Comparison of ENCODE assay signal across 8 mouse cellular contexts in the genomic region with DNA sequence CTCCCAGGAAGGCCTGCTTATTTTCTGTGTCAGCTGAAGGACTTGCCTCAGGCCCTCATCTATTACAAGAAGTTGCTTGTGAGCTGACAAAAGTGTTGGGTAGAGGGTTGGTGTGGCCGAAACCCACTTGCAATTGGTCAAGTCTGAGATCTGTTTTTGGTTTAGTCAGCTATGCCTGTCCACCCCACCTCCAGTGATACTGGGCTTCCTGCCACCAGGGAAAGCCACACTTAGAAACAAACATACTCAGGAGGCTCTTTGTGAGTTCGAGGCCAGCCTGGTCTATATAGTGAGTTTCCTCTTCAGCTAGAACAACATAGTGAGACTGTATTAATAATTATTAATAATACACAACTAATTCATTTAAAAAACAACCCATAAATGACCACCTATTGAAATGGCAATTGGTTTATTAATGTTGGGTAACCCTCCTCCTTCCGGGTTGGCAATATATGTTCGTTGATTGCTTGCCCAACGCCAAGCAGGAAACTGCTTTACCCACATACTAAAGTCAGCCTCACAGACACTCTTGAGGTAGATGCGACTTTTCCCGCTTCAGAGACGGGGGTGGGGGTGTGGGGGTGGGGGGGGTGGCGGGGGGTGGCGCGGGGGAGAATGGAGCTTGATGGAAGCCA. TPM values are rescaled to one million over a fixed set of nuclear protein-coding genes. Genes with fewer than 3 reads are reported as not detected.
A peak's percentile ranks its signal among the peaks of the same experiment; 100 is the strongest.
DNase-seq lines count a peak whose midpoint lies in the region; ATAC-seq and TF ChIP-seq lines count a peak whose summit lies in the region.

No protein-coding gene starts in this region.

- no peaks in the 10 kb centered on the region for H3K36me3 ChIP-seq in lung, embryonic 15.5 days
- H3K36me3 ChIP-seq in forebrain, embryonic 10.5 days (replicated peaks), result no peaks in the 10 kb centered on the region
- H3K36me3 ChIP-seq in limb, embryonic 13.5 days, result no peaks in the 10 kb centered on the region
- no peaks in the 10 kb centered on the region for H3K36me3 ChIP-seq in neural tube, embryonic 14.5 days (ENCODE audit: control insufficient read depth, insufficient read depth, low read length)

- TF ChIP-seq POLR2A in lung, adult 2 months (IDR thresholded peaks at IDR 0.05; ENCODE audit: borderline replicate concordance, extremely low read depth, low read depth, low read length), result no peak

- no peak for ATAC-seq in lung, embryonic 15.5 days (ENCODE audit: borderline replicate concordance, extremely low read depth, low FRiP score, low TSS enrichment)
- ATAC-seq in limb, embryonic 13.5 days (ENCODE audit: low FRiP score, low read depth), result no peak
- no peak for ATAC-seq in neural tube, embryonic 14.5 days (ENCODE audit: low read depth)
- no peak for ATAC-seq in megakaryocyte-erythroid progenitor cell, adult 5-6 weeks (replicated peaks; ENCODE audit: low FRiP score, low TSS enrichment, poor library complexity, severe bottlenecking)

- H3K27me3 ChIP-seq in lung, embryonic 15.5 days, result peaks cover 37% of the 10 kb centered on the region
- H3K27me3 ChIP-seq in forebrain, embryonic 10.5 days (ENCODE audit: poor library complexity, severe bottlenecking), result peaks cover 56% of the 10 kb centered on the region
- peaks cover 47% of the 10 kb centered on the region for H3K27me3 ChIP-seq in limb, embryonic 13.5 days
- peaks cover 21% of the 10 kb centered on the region for H3K27me3 ChIP-seq in neural tube, embryonic 14.5 days (ENCODE audit: control insufficient read depth, insufficient read depth, low read length)

- peaks cover 10% of the 10 kb centered on the region; the same call in 1 of the 2 replicates for H3K4me1 ChIP-seq in lung, embryonic 15.5 days
- H3K4me1 ChIP-seq in lung, adult 2 months (ENCODE audit: control insufficient read depth, insufficient read depth, low read length), result peaks cover 7% of the 10 kb centered on the region
- peaks cover 41% of the 10 kb centered on the region for H3K4me1 ChIP-seq in forebrain, embryonic 10.5 days
- peaks cover 12% of the 10 kb centered on the region; the same call in 1 of the 2 replicates for H3K4me1 ChIP-seq in limb, embryonic 13.5 days
- H3K4me1 ChIP-seq in neural tube, embryonic 14.5 days (ENCODE audit: control insufficient read depth, insufficient read depth, low read length), result 0 out of 2 replicates have a peak, but pooled peaks cover 2% of the 10 kb centered on the region

- WGBS in lung, embryonic 15.5 days, result 27% methylated on average over 11 of the region's 11 CpGs
- WGBS in lung, adult 2 months, result 24% methylated on average over 11 of the region's 11 CpGs
- 35% methylated on average over 11 of the region's 11 CpGs for whole genome bisulfite sequencing in forebrain, embryonic 10.5 days
- WGBS in limb, embryonic 13.5 days, result 31% methylated on average over 11 of the region's 11 CpGs
- 31% methylated on average over 11 of the region's 11 CpGs for WGBS in neural tube, embryonic 14.5 days

- H3K4me3 ChIP-seq in lung, embryonic 15.5 days, result peak overlapping the region; percentile 60
- no peak overlapping the region for H3K4me3 ChIP-seq in lung, adult 2 months (replicated peaks; ENCODE audit: extremely low read depth, low read depth, low read length)
- H3K4me3 ChIP-seq in forebrain, embryonic 10.5 days, result peak overlapping the region; percentile 73
- H3K4me3 ChIP-seq in limb, embryonic 13.5 days, result peak overlapping the region; percentile 55
- H3K4me3 ChIP-seq in neural tube, embryonic 14.5 days (ENCODE audit: low read depth, low read length), result peak overlapping the region; percentile 41

- H3K27ac ChIP-seq in lung, embryonic 15.5 days, result no peak overlapping the region
- H3K27ac ChIP-seq in forebrain, embryonic 10.5 days, result 0 out of 2 replicates have a peak overlapping the region, but pooled peaks have one; percentile 78
- no peak overlapping the region for H3K27ac ChIP-seq in limb, embryonic 13.5 days
- no peak overlapping the region for H3K27ac ChIP-seq in neural tube, embryonic 14.5 days (ENCODE audit: low read depth, low read length)

- TF ChIP-seq CTCF in lung, adult 2 months (IDR thresholded peaks at IDR 0.05; ENCODE audit: insufficient read depth, low read length), result no peak

- no peak overlapping the region for H3K9ac ChIP-seq in lung, embryonic 15.5 days
- H3K9ac ChIP-seq in limb, embryonic 13.5 days, result no peak overlapping the region; the same call in 1 of the 2 replicates
- 0 out of 2 replicates have a peak overlapping the region, but pooled peaks have one; percentile 54 for H3K9ac ChIP-seq in neural tube, embryonic 14.5 days (replicated peaks; ENCODE audit: low read depth, low read length)

- peak overlapping the region; percentile 96 for H3K4me2 ChIP-seq in lung, embryonic 15.5 days
- H3K4me2 ChIP-seq in limb, embryonic 13.5 days (replicated peaks), result peak overlapping the region; percentile 89
- H3K4me2 ChIP-seq in neural tube, embryonic 14.5 days (ENCODE audit: low read depth, low read length), result peak overlapping the region; percentile 73

- no peak for DNase-seq in lung, adult 2 months
- DNase-seq in forebrain, embryonic 10.5 days (ENCODE audit: extremely low spot score, low spot score), result no peak
- DNase-seq in ovary, adult 18-20 months (ENCODE audit: low spot score), result no peak
- DNase-seq in gastrocnemius, adult 8-10 months (ENCODE audit: low spot score in 2 of 2), result no peak

- H3K9me3 ChIP-seq in lung, embryonic 15.5 days, result no peaks in the 10 kb centered on the region
- H3K9me3 ChIP-seq in forebrain, embryonic 10.5 days, result no peaks in the 10 kb centered on the region
- H3K9me3 ChIP-seq in limb, embryonic 13.5 days, result no peaks in the 10 kb centered on the region
- H3K9me3 ChIP-seq in neural tube, embryonic 14.5 days (ENCODE audit: control insufficient read depth, low read length), result no peaks in the 10 kb centered on the region

RNA-seq across cellular contexts. Expression of a gene that starts 2.1 kb away (rescaled TPM):
- 0.18 and 0.29 TPM in 2 replicates for polyA plus RNA-seq in lung, embryonic 15.5 days (2015; fragmentation: Nextera tagmentation; extraction: Ambion mirVana)
- polyA plus RNA-seq in lung, adult 2 months (2012; rRNA removed), result 0.54 TPM in 1 of 2 replicates, not detected in the other
- 0.25 and 0.36 TPM in 2 replicates for polyA plus RNA-seq in forebrain, embryonic 10.5 days (2016; fragmentation: Nextera tagmentation; extraction: Ambion mirVana)
- 0.56 TPM in 1 of 2 replicates, not detected in the other for polyA plus RNA-seq in limb, embryonic 13.5 days (2015; fragmentation: Nextera tagmentation; extraction: Ambion mirVana)
- 0.62 and 0.76 TPM in 2 replicates for polyA plus RNA-seq in neural tube, embryonic 14.5 days (2014; fragmentation: Nextera tagmentation; extraction: Ambion mirVana)
- total RNA-seq in megakaryocyte-erythroid progenitor cell, adult 5-6 weeks (2014; fragmentation: Nextera tagmentation), result 2.6 TPM in 1 of 2 replicates, not detected in the other
- not detected in 2 replicates for total RNA-seq in megakaryocyte-erythroid progenitor cell, adult 5-6 weeks (2017)
- not detected for total RNA-seq in gastrocnemius, adult 8-10 months (2022)

RNA-seq across cellular contexts. Expression of a gene that starts 10.3 kb away (rescaled TPM):
- 0.32 and 0.35 TPM in 2 replicates for polyA plus RNA-seq in lung, embryonic 15.5 days (2015; fragmentation: Nextera tagmentation; extraction: Ambion mirVana)
- 2.8 TPM in 2 replicates for polyA plus RNA-seq in lung, adult 2 months (2012; rRNA removed)
- 0.07 TPM in 1 of 2 replicates, not detected in the other for polyA plus RNA-seq in forebrain, embryonic 10.5 days (2016; fragmentation: Nextera tagmentation; extraction: Ambion mirVana)
- polyA plus RNA-seq in limb, embryonic 13.5 days (2015; fragmentation: Nextera tagmentation; extraction: Ambion mirVana), result not detected in 2 replicates
- polyA plus RNA-seq in neural tube, embryonic 14.5 days (2014; fragmentation: Nextera tagmentation; extraction: Ambion mirVana), result 0.17 and 0.70 TPM in 2 replicates
- not detected in 2 replicates for total RNA-seq in megakaryocyte-erythroid progenitor cell, adult 5-6 weeks (2014; fragmentation: Nextera tagmentation)
- total RNA-seq in megakaryocyte-erythroid progenitor cell, adult 5-6 weeks (2017), result not detected in 2 replicates
- not detected for total RNA-seq in gastrocnemius, adult 8-10 months (2022)

RNA-seq across cellular contexts. Expression of a gene that starts 23.3 kb away (rescaled TPM):
- polyA plus RNA-seq in lung, embryonic 15.5 days (2015; fragmentation: Nextera tagmentation; extraction: Ambion mirVana), result 2.5 and 2.7 TPM in 2 replicates
- polyA plus RNA-seq in lung, adult 2 months (2012; rRNA removed), result 20.1 and 33.3 TPM in 2 replicates
- 0.70 and 1.1 TPM in 2 replicates for polyA plus RNA-seq in forebrain, embryonic 10.5 days (2016; fragmentation: Nextera tagmentation; extraction: Ambion mirVana)
- 3.0 and 4.5 TPM in 2 replicates for polyA plus RNA-seq in limb, embryonic 13.5 days (2015; fragmentation: Nextera tagmentation; extraction: Ambion mirVana)
- 1.9 and 5.7 TPM in 2 replicates for polyA plus RNA-seq in neural tube, embryonic 14.5 days (2014; fragmentation: Nextera tagmentation; extraction: Ambion mirVana)
- total RNA-seq in megakaryocyte-erythroid progenitor cell, adult 5-6 weeks (2014; fragmentation: Nextera tagmentation), result 0.37 TPM in 1 of 2 replicates, not detected in the other
- 0.19 and 0.42 TPM in 2 replicates for total RNA-seq in megakaryocyte-erythroid progenitor cell, adult 5-6 weeks (2017)
- 1 to 10 TPM; 1.7 to 2.6 (median 2.1) TPM for total RNA-seq in gastrocnemius, adult 8-10 months (2022)

RNA-seq across cellular contexts. Expression of a gene that starts 30.6 kb away (rescaled TPM):
- 1.3 and 1.8 TPM in 2 replicates for polyA plus RNA-seq in lung, embryonic 15.5 days (2015; fragmentation: Nextera tagmentation; extraction: Ambion mirVana)
- 1.9 and 2.4 TPM in 2 replicates for polyA plus RNA-seq in lung, adult 2 months (2012; rRNA removed)
- polyA plus RNA-seq in forebrain, embryonic 10.5 days (2016; fragmentation: Nextera tagmentation; extraction: Ambion mirVana), result 2.7 and 3.1 TPM in 2 replicates
- polyA plus RNA-seq in limb, embryonic 13.5 days (2015; fragmentation: Nextera tagmentation; extraction: Ambion mirVana), result 3.7 and 4.1 TPM in 2 replicates
- 21.3 and 24.0 TPM in 2 replicates for polyA plus RNA-seq in neural tube, embryonic 14.5 days (2014; fragmentation: Nextera tagmentation; extraction: Ambion mirVana)
- total RNA-seq in megakaryocyte-erythroid progenitor cell, adult 5-6 weeks (2014; fragmentation: Nextera tagmentation), result not detected in 2 replicates
- total RNA-seq in megakaryocyte-erythroid progenitor cell, adult 5-6 weeks (2017), result 0.19 TPM in 1 of 2 replicates, not detected in the other
- total RNA-seq in gastrocnemius, adult 8-10 months (2022), result under 1 TPM; 0.19 to 0.63 (median 0.49) TPM

RNA-seq across cellular contexts. Expression of a gene that starts 33.3 kb away (rescaled TPM):
- 11.0 and 11.3 TPM in 2 replicates for polyA plus RNA-seq in lung, embryonic 15.5 days (2015; fragmentation: Nextera tagmentation; extraction: Ambion mirVana)
- polyA plus RNA-seq in lung, adult 2 months (2012; rRNA removed), result 8.5 and 10.7 TPM in 2 replicates
- 14.2 and 14.6 TPM in 2 replicates for polyA plus RNA-seq in forebrain, embryonic 10.5 days (2016; fragmentation: Nextera tagmentation; extraction: Ambion mirVana)
- polyA plus RNA-seq in limb, embryonic 13.5 days (2015; fragmentation: Nextera tagmentation; extraction: Ambion mirVana), result 16.9 and 19.3 TPM in 2 replicates
- polyA plus RNA-seq in neural tube, embryonic 14.5 days (2014; fragmentation: Nextera tagmentation; extraction: Ambion mirVana), result 9.5 and 20.4 TPM in 2 replicates
- 60.9 and 72.5 TPM in 2 replicates for total RNA-seq in megakaryocyte-erythroid progenitor cell, adult 5-6 weeks (2014; fragmentation: Nextera tagmentation)
- total RNA-seq in megakaryocyte-erythroid progenitor cell, adult 5-6 weeks (2017), result 24.0 and 32.8 TPM in 2 replicates
- 10 to 100 TPM; 17.5 to 28.4 (median 22.8) TPM for total RNA-seq in gastrocnemius, adult 8-10 months (2022)
